ENCODE assay signal across 14 mouse cellular contexts in the genomic region with DNA sequence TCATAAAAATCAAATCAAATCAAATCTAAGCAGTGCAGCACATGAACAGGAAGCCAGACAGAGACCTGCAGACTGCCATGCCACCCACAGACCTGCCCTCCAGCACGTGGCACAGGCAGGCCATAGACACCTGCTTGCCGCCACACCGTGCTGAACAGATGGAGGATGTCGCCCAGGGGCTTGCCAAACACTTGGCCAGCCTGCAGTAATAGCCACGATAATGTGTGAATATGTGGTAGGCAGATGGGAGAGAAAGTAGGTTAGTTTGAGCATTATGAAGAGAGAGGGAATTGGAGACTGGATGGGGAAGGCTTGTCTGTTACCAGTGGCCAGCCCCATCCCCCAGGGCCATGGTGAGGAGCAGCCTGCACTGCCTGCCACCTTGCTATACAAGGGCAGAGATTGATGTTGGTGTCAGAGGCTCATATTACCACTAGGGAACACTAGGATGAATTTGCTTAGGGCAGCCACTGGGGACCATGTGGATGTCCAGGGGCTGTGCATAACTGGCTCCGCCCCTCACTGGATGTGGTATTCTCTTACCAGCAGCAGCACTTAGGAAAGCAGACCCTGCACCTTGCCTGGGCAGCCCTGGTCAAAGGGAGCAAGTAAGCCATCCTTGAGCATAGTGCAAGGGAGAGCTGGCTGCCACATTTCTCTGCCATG. TPM values are rescaled to one million over a fixed set of nuclear protein-coding genes. Genes with fewer than 3 reads are reported as not detected.
DNase-seq lines count a peak whose midpoint lies in the region; ATAC-seq lines count a peak whose summit lies in the region.
"Had no signal": no experiment of that assay in that cellular context is flagged by ENCODE, and none has a peak within 500 bp of the region (broad histone marks: within the 10 kb centered on the region; RNA-seq: fewer than 3 reads in every experiment).

No protein-coding gene starts in this region.

- no peaks in the 10 kb centered on the region for H3K4me1 ChIP-seq in hindbrain, embryonic 11.5 days (replicated peaks; ENCODE audit: control insufficient read depth, insufficient read depth, low read length)
- peaks cover 4% of the 10 kb centered on the region for H3K4me1 ChIP-seq in hindbrain, embryonic 12.5 days
- H3K4me1 ChIP-seq in limb, embryonic 10.5 days: peaks cover 12% of the 10 kb centered on the region

- no peak overlapping the region for H3K9ac ChIP-seq in hindbrain, embryonic 11.5 days (ENCODE audit: low read depth, low read length)
- H3K9ac ChIP-seq in hindbrain, embryonic 12.5 days: no peak overlapping the region

- H3K4me3 ChIP-seq in hindbrain, embryonic 11.5 days (ENCODE audit: low read depth, low read length): no peak overlapping the region
- no peak overlapping the region for H3K4me3 ChIP-seq in hindbrain, embryonic 12.5 days
- no peak overlapping the region for H3K4me3 ChIP-seq in limb, embryonic 10.5 days
- H3K4me3 ChIP-seq: heart, adult 2 months; myocyte had no signal

- WGBS in hindbrain, embryonic 11.5 days: 69% methylated on average over 6 of the region's 6 CpGs
- WGBS in hindbrain, embryonic 12.5 days: 71% methylated on average over 6 of the region's 6 CpGs
- WGBS in limb, embryonic 10.5 days: 79% methylated on average over 6 of the region's 6 CpGs

- H3K27me3 ChIP-seq in hindbrain, embryonic 11.5 days (ENCODE audit: control insufficient read depth, insufficient read depth, low read length): no peaks in the 10 kb centered on the region
- no peaks in the 10 kb centered on the region for H3K27me3 ChIP-seq in hindbrain, embryonic 12.5 days
- no peaks in the 10 kb centered on the region for H3K27me3 ChIP-seq in limb, embryonic 10.5 days (ENCODE audit: low read depth, poor library complexity, severe bottlenecking)

- H3K9me3 ChIP-seq in hindbrain, embryonic 11.5 days (ENCODE audit: control insufficient read depth, low read length): no peaks in the 10 kb centered on the region
- no peaks in the 10 kb centered on the region for H3K9me3 ChIP-seq in hindbrain, embryonic 12.5 days (replicated peaks)
- H3K9me3 ChIP-seq in limb, embryonic 10.5 days (replicated peaks): no peaks in the 10 kb centered on the region

- DNase-seq in hindbrain, embryonic 11.5 days (ENCODE audit: low spot score): peak; percentile 17
- peak; percentile 38 for DNase-seq in NIH3T3 (ENCODE audit: low read depth)
- peak; percentile 83 to 86 for DNase-seq in cerebellum, postnatal 25 days
- DNase-seq in limb, embryonic 10.5 days (ENCODE audit: low spot score): peak; percentile 42
- no peak for DNase-seq in heart, postnatal 4 days
- DNase-seq in testis, postnatal 14 days (ENCODE audit: low spot score): no peak
- no peak for DNase-seq in urinary bladder, postnatal 14 days (ENCODE audit: low spot score)
- DNase-seq: adrenal gland, postnatal 25 days; heart, adult 2 months; lung, adult 18-20 months had no signal

- no peak overlapping the region for H3K4me2 ChIP-seq in hindbrain, embryonic 11.5 days (replicated peaks; ENCODE audit: low read depth, low read length)
- no peak overlapping the region for H3K4me2 ChIP-seq in hindbrain, embryonic 12.5 days (replicated peaks)

- 0 out of 2 replicates have a peak, but pooled peaks have one; percentile 14 for ATAC-seq in hindbrain, embryonic 11.5 days (ENCODE audit: low FRiP score)
- no peak for ATAC-seq in hindbrain, embryonic 12.5 days (ENCODE audit: low FRiP score)

- no peaks in the 10 kb centered on the region for H3K36me3 ChIP-seq in hindbrain, embryonic 11.5 days (ENCODE audit: control insufficient read depth, insufficient read depth, low read length)
- H3K36me3 ChIP-seq in hindbrain, embryonic 12.5 days: no peaks in the 10 kb centered on the region
- H3K36me3 ChIP-seq in limb, embryonic 10.5 days: no peaks in the 10 kb centered on the region

- no peak overlapping the region for H3K27ac ChIP-seq in hindbrain, embryonic 11.5 days (ENCODE audit: low read depth, low read length)
- no peak overlapping the region for H3K27ac ChIP-seq in hindbrain, embryonic 12.5 days
- H3K27ac ChIP-seq in limb, embryonic 10.5 days: no peak overlapping the region
- H3K27ac ChIP-seq: heart, adult 2 months had no signal

RNA-seq across cellular contexts. Expression of a gene that starts 4.5 kb away (rescaled TPM):
- polyA plus RNA-seq in hindbrain, embryonic 11.5 days (2014; fragmentation: Nextera tagmentation; extraction: Ambion mirVana): 17.1 and 17.9 TPM in 2 replicates
- 24.2 and 26.0 TPM in 2 replicates for polyA plus RNA-seq in hindbrain, embryonic 12.5 days (2016; fragmentation: Nextera tagmentation; extraction: Ambion mirVana)
- 45.2 and 46.1 TPM in 2 replicates for polyA plus RNA-seq in limb, embryonic 10.5 days (2016; fragmentation: Nextera tagmentation; extraction: Ambion mirVana)
- 10 to 100 TPM; 25.1 to 25.4 TPM for total RNA-seq in heart, postnatal 4 days (2021)

RNA-seq across cellular contexts. Expression of a gene that starts 10.4 kb away (rescaled TPM):
- polyA plus RNA-seq in hindbrain, embryonic 11.5 days (2014; fragmentation: Nextera tagmentation; extraction: Ambion mirVana): 0.08 and 0.26 TPM in 2 replicates
- 0.34 and 0.85 TPM in 2 replicates for polyA plus RNA-seq in hindbrain, embryonic 12.5 days (2016; fragmentation: Nextera tagmentation; extraction: Ambion mirVana)
- polyA plus RNA-seq in limb, embryonic 10.5 days (2016; fragmentation: Nextera tagmentation; extraction: Ambion mirVana): not detected in 2 replicates
- under 1 TPM; 0.18 to 0.31 TPM for total RNA-seq in heart, postnatal 4 days (2021)

RNA-seq across cellular contexts. Expression of a gene that starts 45.0 kb away (rescaled TPM):
- polyA plus RNA-seq in hindbrain, embryonic 11.5 days (2014; fragmentation: Nextera tagmentation; extraction: Ambion mirVana): not detected in 2 replicates
- polyA plus RNA-seq in hindbrain, embryonic 12.5 days (2016; fragmentation: Nextera tagmentation; extraction: Ambion mirVana): not detected in 2 replicates
- polyA plus RNA-seq in limb, embryonic 10.5 days (2016; fragmentation: Nextera tagmentation; extraction: Ambion mirVana): not detected in 2 replicates
- not detected for total RNA-seq in heart, postnatal 4 days (2021)
- total RNA-seq: adrenal gland, postnatal 25 days; heart, adult 2 months had no signal
- polyA plus RNA-seq: heart, adult 2 months; large intestine, adult 2 months; myocyte; stomach, embryonic 16.5 days had no signal

RNA-seq across cellular contexts. Expression of a gene that starts 58.7 kb away (rescaled TPM):
- 12.0 and 13.3 TPM in 2 replicates for polyA plus RNA-seq in hindbrain, embryonic 11.5 days (2014; fragmentation: Nextera tagmentation; extraction: Ambion mirVana)
- 10.8 and 11.8 TPM in 2 replicates for polyA plus RNA-seq in hindbrain, embryonic 12.5 days (2016; fragmentation: Nextera tagmentation; extraction: Ambion mirVana)
- 5.7 and 7.9 TPM in 2 replicates for polyA plus RNA-seq in limb, embryonic 10.5 days (2016; fragmentation: Nextera tagmentation; extraction: Ambion mirVana)
- total RNA-seq in heart, postnatal 4 days (2021): 1 to 10 TPM; 6.1 to 6.2 TPM

Comparison
In these comparisons a context has a peak if more than half of its experiments do, and no peak if none do; other contexts are left out.
1. DNase-seq: peak in hindbrain, embryonic 11.5 days (single experiment), NIH3T3 (single experiment), cerebellum, postnatal 25 days (2 of 2) and limb, embryonic 10.5 days (single experiment); none in heart, postnatal 4 days (single experiment), testis, postnatal 14 days (single experiment) and urinary bladder, postnatal 14 days (single experiment).